Mouse (Mus musculus): ENCODE measurements around the gene Ccdc130.

The Ccdc130 gene

DNA sequence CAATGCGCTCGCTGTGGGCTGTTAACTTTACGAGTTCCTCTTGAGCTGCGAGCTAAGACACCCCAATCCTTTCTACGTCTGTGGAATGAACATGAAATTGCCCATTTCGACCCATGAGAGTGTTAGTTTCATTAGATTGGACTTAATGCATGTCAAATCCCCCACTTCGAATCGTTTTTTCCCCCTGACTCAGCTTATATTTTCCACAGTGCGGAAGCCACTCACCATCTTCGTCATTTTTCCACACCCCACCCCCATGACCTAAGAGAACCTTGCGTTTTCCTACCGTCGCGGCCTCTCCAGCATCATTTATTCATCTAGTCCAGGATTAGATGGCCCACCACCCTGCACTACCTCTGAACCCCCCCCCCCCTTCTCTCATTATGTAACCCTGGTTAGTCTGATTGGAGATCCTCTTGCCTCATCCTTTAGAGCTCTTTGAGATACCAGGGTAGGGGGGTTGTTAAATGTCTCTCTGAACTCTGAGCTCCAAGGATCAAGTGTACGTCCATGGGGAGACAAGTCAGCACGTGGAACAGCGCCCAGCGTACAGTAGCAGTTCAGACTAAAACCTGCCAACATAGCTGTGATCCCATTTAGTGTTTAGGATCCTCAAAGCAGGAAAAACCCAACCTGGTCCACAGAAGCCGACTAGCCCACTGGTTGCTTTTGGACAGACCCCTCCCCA is 32.5 kb downstream of the Ccdc130 start:
- 15% methylated on average over 19 of the region's 19 CpGs for WGBS

DNA sequence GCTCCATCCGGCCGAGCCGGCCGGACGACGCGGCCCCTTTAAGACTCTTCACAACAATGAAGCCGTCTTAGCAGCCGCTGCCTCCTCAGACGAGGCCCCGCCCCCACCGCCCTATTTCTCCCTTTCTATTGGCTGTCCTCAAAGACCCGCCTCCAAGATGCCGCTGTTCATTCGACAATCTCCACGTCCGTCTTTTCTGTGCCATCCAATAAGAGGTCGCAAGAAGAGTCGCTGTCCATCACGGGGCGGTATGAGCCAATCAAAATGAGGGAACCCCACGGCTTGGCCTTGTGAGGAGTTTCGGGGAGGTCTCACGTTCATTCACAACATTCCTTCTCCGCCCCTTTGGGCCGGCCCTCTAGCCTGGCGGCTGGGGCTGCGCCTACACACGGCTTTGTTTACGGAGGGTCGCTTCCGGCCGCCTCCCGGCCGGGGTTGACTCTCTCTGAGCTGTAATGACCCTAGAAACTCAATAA is 33.1 kb downstream of the Ccdc130 start, which contains the start of gene Zswim4:
Zswim4 (minus strand) TSS at position 58 of the 476 bp plus-strand sequence.
- under 1% methylated on average over 35 of the region's 35 CpGs for WGBS

DNA sequence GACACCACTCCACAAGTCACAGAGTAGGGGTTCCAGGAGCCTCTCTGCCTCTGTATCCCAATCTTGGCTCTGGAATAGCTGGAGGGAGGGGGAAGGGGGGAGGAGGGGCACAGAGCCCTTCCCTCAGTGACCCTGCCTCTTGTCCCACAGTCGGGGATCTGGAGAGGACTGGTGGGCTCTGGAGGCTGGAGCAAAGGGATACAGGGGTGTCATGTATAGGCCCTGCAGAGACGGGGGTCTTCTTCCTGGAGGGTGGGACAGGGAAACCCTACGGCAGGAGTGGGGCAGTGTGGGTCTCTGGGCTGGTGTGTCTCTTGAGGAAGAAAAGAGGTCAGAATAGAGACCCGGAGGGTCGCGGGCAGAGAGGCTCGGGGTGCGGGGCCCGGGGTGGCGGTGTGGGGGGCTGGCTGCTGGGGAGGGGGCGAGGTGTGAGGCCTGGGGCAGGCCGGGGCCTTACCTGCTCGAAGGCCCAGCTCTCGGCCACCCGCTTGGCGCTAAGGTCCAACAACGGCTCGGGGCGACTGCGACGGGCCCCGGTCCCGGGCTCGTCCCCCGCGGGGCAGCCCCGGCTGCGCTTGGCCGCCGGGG is 33.7 kb downstream of the Ccdc130 start:
- WGBS = under 1% methylated on average over 30 of the region's 30 CpGs

DNA sequence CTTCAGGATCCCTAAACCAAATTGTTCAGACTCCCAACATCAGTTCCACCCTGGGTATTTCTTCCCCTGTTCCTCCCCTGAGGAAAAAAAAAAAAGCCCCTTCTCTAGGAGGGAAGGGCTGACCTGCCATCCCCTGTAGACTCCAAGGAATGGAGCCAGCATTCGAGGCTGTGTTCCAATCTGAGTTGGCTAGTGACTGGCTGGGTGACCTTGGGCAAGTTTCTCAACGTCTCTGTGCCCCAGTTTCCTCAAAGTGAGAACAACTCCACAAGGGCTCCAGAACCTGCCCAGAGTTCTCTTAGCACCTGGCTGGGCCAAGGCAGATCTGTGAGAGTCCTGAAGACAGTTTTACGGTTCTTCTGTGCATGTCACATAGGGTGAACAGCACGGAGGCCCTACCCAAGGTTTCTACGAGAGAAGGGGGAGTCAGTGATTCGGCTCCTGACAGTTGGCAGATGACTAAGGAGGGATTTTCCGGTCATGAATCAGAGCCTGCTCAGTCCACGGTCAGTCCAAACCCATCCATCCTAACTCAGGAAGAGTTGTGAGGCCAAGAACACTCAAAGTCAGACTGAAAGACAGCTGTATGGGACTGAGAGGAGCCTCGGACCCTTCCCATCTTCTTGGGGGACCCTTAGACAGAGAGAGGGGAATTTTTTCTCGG is 34.3 kb downstream of the Ccdc130 start:
- 7% methylated on average over 10 of the region's 10 CpGs for WGBS

DNA sequence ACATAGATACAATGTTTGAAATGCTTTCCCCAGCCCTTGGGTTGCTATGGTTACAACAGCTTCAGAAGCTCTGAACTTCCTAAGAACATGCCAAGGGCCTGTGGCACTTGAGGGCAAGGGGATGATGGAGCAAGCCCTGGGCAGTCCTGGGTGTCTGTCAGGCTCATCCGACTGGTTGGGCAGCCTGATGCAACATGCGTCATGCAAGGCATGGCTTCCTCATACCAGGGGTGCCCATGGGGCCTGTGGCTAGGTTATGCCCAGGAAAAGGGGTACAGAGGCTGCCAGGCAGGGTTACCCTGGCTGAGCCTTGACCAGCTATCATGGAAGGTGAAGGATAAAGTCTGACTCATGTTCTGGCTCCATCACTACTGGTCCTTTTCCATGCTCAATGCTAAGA is 37.1 kb downstream of the Ccdc130 start:
- 81% methylated on average over 2 of the region's 2 CpGs for WGBS

DNA sequence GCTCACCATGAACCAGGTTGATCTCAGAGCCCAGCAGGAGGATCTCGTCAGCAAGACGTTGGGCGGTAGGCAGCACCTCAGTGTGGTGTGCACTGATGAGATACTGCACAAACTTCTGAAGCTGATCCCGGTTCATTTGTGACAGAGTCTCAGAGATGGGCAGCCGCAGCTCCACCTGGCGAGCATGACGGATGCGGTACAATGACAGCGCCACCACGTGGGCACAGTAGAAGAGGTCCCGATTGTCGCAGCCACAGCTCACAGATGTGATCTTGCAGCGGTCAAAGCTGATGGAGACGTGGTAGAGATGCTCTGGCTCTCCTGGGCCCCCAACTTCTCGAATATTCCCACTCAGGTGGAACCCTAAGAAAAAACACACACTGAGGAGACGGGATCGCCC is 39.4 kb downstream of the Ccdc130 start:
- 80% methylated on average over 17 of the region's 17 CpGs for WGBS

DNA sequence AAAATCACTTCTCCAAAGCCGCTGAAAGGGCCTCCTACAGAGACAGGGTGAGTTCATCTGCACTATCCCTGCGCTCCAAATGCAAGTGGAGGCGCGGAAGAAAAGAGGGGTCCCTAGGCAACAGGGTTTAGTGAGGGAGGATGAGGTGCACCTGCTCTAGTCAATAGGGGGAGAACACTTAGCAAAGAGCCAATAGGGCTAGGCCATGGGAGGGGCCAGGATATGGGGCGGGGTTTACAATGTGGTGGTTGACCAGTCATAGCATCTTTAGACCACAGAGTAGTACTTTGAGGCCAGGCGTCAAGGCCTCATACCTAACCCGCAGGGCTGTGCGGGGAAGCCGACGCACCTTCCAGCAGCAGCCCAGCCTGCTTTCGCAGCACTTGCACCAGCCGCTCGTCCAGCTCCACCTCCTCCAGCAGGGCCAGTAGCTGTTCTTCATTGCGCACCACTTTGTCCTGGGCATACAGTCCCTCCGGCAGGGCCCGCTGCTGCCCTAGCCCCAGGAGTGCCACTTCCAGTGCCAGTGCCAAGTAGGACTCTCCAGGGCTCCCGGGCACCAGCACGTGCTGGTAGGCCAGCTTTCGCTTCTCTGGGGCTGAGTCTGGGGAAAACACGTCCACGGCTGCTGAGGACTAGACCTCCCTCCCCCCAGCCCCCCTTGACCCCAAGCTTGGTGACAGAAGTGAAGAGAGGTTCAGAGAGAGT is 46.7 kb downstream of the Ccdc130 start:
- 84% methylated on average over 21 of the region's 21 CpGs for WGBS

DNA sequence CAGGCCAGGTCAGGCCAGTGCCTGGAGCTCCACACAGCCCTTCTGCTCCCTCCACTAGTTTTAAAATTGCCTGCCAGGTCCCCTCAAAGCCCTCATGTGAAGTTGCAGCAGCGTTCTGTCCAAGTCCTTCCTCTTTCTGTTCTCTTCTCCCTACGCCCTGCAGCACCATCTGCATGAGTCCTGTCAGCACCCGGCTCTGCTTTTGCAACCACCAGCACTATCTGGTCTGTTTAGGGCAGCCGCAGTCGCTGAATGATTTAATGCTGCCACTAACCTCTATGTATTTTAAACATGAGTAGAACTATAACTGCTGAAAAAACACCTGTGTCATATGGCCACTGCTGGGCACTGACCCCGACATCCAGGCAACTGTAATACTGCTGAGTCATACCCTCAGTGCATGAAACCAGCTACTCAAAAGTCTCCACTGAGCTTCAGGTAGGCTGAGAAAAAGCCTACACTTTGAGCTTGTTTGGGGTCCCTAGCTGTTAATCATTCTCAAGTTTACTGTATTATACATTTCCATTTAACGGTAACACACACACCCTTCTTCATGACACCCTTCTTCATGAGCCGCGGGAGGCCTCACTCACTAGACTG is 47.5 kb downstream of the Ccdc130 start:
- WGBS = 74% methylated on average over 9 of the region's 9 CpGs

DNA sequence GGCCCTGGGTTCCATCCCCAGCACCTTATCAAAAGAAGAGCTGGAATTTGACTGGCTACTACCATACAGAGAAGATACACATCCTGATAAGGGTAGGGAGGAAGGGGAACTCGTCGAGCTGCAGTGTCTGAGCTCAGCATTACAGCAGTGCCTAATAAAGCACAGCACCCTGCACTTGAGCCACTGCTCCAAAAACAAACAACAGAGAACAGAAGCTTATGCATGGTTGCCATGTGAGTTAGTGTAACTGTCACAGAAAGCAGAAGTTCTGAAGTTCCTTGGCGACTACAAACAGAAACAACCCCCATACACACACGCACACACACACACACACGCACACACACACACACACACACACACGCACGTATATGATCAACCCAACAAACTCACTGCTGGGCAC is 50.1 kb downstream of the Ccdc130 start:
- WGBS = 72% methylated on average over 7 of the region's 7 CpGs

DNA sequence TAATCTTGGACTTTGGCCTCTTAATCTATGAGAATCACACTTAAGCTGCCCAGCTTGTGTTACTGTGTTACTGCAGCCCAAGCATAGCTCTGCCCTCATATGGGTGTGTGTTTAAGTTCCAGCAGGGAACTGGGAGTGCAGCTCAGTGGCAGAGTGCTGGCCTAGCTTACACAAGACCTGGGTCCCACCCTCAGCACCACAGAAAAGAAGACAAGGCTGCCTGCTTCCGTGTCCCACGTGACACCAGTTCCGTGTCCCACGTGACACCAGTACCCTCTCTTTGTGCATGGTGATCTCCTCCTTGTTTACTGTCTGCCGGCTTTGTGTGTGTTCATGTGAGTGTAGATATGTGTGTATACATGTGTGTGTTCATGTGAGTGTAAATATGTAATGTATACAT is 52.0 kb downstream of the Ccdc130 start:
- WGBS = 94% methylated on average over 5 of the region's 5 CpGs

DNA sequence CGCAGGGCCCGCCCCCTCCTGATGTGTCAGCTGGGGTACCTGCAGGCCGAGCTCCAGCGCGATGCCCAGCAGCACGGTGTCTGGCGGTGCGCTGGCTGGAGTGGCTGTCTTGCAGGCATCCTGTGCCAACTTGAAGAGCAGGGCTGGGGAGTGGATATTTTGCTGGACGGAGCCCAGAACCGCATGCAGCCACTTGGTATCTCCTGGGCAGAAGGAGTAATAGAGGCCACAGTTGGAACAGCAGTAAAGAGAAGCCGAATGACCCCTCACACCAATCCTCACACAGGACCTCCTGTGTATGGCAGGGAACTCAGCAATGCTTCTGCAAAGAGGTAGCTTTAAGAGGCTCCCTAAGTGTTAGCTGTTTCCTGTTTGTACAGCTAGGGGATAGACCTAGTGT is 53.0 kb downstream of the Ccdc130 start:
- 90% methylated on average over 11 of the region's 11 CpGs for WGBS

DNA sequence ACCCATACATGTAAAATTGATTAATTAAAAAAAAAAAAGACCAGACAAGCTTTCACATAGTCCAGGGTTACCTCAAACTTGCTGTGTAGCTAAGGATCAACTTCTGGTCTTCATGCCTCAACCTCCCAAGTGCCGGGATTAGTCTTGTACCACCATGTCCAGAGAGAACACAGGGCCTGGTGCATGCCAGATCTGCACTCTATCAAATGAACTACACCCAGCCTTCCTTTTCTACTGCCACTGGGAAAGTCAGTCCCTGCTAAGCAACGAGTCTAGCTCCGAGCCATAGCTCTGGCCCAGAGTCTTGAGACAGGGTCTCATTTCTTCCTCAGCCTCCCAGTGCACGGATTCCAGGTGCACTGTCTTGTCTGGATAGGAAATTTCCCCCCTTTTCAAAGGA is 56.9 kb downstream of the Ccdc130 start:
- 89% methylated on average over 4 of the region's 4 CpGs for WGBS

DNA sequence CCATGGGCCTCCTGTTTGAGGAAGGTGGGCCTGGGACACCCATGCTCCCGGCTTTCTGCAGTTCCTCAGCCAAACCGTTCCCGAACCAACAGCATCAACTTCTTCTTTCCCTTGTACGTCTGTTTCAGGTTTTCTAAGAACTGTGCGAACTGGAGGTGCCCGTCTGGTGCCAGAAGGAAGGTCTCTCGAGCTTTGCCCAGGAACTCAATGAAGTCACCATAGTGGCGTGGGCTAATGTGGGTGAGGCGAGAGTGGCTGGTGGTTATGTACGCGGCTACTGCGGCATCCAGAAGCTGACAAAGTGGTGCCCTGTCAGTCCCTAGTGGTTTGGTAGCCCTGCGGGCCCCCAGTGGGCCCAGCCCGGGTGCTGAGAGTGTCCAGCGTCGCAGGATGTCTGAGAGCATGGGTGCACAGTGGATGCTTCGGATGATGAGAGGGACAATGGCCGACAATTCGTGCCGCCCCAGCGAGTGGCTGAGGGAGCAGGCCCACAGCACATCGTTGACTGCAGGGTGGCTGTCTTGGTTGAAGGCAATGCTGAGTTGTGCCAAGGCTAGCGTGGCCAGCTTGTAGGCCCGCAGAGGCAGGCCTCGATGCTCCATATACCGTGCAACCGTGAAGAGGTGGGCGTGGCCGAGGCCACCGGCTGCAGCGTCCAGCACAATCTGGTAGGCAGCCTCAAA is 58.2 kb downstream of the Ccdc130 start:
- 88% methylated on average over 31 of the region's 31 CpGs for WGBS

DNA sequence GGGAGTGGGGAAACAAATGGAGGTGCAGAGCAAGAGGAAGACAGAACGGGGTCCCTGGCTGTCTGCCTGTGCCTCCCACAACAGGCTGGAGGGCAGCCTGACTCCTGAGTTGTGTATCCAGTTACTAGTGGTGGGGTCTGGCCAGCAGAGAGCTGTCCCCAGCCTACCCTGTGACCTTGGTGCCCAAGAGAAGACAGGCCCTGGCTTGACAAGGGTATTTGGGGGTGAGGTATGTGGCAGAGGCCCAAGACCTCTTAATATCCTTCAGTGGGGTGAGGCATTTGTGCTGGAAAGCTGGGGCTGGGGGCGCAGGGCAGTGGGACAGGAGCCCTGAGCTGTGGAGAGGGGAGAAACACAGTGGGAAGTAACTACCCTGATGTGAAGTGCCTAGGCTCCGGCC is 59.0 kb downstream of the Ccdc130 start:
- WGBS = 81% methylated on average over 3 of the region's 3 CpGs

DNA sequence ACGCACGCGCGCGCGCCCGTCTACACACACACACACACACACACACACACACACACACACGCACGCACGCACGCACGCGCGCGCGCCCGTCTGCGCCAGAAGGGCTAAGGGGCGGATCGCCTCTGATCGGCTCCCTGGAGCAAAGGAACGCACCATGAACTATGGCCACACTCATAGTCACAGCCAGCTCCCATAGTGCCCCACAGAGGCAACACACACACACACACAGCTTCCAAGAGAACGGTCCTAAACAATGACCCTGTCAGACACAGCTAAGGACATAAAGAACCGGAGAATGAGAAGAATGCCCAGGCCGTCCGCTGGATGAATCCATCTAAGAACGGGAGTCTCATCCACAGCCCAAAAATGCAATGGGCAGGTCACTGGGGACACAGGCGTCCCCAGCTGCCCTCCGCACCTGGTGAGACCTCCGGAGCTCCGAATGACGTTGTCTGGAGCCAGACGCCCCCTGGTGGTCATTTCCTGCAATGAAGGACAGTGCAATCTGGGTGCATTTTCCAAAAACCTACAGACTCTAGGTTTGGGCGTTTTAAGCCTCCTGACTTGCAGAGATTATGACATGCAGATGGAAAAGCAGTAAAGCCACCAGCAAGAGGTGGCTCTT is 59.9 kb downstream of the Ccdc130 start:
- WGBS = 37% methylated on average over 34 of the region's 34 CpGs

DNA sequence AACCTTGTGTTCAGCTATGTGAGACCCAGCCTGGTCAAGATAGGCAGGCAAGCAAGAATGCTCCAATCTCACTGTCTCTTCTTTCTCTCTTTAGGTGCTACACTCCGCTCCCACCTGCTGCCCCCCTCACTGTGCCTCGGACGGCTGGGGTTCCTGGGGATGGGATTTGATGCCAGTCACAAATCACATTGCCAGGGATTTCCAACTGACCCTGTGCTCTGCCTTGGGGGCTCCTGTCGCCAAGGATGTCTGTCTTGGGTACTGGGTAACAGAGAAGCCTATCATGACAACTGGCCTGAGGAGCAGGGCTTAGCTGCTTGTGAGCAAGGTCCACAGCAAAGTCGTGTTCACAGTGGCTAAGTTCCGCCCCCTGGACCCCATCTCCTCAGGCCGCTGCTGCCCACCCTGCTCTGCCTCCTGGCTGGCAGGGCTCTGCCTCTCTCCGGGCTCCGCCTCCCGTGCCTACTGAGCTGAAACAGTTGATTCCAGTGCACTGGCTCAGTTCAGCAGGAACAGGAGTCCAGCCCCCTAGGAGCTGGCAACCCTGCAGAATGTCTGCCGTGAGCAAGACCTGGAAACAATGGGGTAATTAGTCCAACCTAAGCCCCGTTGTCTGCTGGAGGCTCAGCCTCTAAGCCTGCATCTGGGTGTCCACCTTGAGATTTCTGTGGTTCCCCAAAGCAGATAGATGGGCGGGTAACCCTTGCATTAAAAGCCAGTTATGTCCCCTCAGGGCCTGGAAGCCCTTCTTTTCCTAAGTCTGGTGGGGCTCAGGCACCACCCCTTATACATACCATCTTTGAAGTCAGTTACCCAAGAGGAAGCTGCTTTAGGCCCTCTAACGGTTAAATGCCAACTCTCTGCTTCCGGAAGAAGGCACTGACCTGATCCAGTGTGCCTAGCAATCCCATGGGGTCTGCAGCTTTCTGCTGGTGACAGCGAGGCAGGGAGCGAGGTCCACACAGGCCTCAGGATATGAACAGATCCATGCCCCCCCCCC is 61.5 kb downstream of the Ccdc130 start:
- 41% methylated on average over 17 of the region's 17 CpGs for WGBS

DNA sequence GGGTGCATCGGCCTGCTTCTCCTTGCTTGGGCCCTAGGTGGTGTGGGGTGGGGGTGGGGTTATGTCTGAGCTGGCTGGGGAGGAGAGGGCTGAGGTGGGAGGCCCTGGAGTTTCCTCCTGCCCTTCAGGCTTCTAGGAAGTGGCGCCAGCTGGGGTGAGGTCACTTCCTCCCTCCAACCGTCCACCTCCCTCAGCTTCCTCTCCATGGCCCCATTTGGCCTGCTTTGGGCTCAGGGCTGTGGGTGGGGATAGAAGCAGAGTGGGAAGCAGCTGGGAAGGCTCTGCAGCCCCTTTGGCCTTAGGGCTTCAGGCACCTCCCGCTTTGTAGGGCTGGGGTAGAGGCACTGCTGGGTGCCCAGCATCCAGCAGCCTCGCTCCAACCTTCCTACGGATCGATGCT is 62.4 kb downstream of the Ccdc130 start:
- WGBS = 40% methylated on average over 7 of the region's 7 CpGs
